Mouse (Mus musculus): ENCODE measurements around the gene Abhd14a. TPM values are rescaled to one million over a fixed set of nuclear protein-coding genes. Genes with fewer than 3 reads are reported as not detected.

Abhd14a gene
- polyA plus RNA-seq, 1 experiment: 36.5 TPM

- DNase-seq (ENCODE audit: low read depth): no peak
These were observed 36.3 kb downstream of the Abhd14a start for GRCm38 (mm10) chr9:106411091-106411594.

DNA sequence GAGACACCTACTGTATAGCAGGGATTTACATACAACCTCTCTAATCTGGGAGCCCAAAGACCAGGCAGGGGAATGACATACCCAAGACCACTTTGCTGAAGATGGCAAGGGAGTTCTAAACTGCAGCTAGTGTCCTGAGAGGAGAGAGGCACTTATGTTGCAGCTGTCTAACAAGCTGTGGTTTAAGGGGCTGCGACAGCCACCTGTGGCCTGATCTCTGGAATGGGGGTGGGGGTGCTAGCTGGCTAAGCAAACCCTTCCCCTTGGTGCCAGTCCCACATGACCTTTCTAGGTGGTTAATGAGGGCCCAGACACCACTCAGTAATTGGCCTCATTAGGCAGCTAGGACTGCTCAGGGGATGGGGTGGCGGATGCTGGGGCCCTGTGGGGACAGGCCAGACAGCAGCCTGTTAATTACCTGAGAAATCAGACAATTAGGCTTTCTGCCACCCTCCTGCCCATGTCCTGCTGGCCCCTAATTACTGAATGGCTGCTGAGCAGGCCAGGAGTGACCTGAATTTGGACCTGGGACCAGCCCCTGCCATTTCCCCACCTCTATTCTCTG lies 37.3 kb downstream of the Abhd14a start:
- no peak for DNase-seq (ENCODE audit: low read depth)

- DNase-seq (ENCODE audit: low read depth): no peak
These were observed 38.4 kb downstream of the Abhd14a start for GRCm38 (mm10) chr9:106409096-106409495.

DNA sequence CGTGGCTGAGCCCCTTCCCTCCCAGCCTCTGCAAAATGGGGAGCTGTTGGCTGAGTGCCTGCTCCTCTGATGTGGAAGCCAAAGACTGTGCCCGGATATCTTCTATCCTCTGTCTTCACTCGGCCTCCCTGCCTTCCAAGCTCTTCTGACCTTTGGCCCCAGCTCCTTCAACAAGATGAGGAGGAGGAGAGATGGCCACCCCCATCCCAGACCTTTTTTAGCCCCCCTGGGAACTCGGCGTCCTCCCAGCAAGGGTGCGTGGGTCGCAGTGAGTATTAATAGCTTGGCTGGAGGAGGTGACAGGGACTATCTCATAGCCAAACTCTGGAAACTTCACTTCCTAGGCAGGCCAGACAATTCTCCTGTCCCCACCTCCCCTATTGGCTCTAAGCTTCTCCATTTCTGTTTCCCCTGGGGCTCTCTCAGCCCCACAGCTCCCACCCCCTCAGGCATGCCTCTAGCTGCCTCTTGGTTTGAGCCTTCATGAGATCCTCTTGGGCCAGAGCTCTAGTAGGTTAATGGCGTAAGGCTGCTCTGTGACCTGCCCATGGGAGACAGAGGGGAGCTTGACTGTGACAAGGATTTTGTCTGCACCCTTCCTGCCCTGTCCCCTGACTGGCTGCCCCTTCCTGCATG lies 40.9 kb downstream of the Abhd14a start:
- no peak for DNase-seq (ENCODE audit: low read depth)

- DNase-seq (ENCODE audit: low read depth): no peak
These were observed 42.2 kb downstream of the Abhd14a start for GRCm38 (mm10) chr9:106405275-106405674.

DNA sequence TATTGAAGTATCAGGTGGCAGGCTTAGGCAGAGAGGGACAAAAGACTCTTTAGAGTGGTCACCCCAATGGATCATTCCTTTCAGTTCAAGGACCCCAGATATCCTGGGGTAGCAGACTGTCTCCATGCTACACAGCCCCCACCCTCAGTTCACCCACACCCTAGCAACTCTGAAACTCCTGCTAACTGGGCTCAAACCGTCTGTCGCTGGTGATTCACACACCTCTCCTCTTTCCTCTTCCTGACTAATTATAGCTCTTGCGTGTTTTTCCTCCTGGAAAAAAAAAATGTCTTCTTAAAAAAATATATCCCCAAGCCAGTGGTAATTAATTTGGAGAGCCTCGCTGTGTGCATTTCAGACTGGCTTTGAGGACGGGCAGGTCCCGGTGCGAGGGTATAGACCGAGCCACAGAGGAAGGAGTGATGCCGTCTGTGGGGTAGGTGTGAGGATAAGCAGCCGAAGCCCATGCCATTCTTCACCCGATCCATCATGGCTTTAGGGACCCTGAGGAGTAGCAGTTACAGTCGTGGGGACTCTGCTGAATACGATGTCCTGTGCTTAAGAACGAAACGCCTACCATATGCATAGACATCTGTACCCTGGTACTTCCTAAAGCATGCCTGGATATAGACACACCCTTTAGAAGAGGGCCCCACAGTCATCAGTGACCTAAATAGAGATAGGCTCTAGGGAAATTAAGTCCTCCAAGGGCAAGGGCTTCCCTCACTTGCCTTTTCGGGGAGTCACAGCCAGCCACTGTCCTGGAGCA lies 44.7 kb downstream of the Abhd14a start:
- DNase-seq (ENCODE audit: low read depth): no peak

DNA sequence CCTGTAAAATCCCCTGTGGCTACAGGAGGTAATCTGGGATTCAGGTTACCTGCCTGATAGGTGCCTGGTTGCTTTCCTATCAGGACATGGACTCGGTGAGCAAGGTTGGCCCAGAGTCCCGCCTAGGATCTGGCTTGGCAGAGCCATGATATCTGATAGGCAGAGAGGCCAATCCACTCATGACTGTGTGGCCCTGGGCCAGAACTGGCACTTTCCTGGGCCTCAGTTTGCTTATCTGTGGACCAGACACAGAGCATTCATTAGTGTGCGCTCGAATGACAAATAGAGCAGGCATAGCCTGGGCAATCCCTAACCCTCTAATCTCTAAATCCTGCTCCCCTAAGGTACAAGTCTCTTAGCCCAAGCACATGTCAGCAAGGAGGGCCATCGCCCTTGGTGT lies 45.3 kb downstream of the Abhd14a start:
- no peak for DNase-seq (ENCODE audit: low read depth)

GRCm38 (mm10) chr9:106399808-106400207 lies 47.7 kb downstream of the Abhd14a start:
- no peak for DNase-seq (ENCODE audit: low read depth)

DNA sequence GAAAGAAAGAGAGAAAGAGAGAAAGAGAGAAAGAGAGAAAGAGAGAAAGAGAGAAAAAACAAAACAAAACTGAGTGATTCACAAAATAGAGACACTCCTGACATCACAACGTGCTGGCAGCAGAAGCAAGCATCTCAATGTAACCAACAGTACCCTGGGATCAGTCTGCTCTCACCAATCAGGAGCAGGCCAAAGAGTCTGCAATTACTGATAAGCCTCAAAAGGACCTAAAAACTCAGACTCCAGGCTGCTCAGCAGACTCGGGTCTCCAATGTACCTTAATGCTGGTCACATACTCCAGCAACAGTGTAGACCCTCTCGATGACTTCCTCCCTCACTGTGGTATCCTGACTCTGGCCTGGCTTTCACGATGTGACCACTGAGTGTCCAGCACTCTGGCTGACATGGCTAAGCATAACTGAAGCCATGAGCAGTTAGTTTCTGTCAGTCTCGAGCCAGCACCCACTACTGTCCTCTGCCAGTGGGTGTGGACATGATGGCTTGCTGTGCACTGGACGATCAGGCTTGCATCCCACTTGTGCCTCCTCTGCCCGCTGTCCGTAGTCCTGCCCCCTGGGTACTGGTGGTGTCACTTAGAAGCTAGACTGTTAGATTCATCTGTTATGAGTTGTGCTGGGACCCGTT lies 48.7 kb downstream of the Abhd14a start:
- no peak for DNase-seq (ENCODE audit: low read depth)

GRCm38 (mm10) chr9:106397733-106398132 lies 49.7 kb downstream of the Abhd14a start:
- DNase-seq (ENCODE audit: low read depth): no peak

GRCm38 (mm10) chr9:106394649-106395602 lies 52.6 kb downstream of the Abhd14a start:
- DNase-seq (ENCODE audit: low read depth): no peak

DNA sequence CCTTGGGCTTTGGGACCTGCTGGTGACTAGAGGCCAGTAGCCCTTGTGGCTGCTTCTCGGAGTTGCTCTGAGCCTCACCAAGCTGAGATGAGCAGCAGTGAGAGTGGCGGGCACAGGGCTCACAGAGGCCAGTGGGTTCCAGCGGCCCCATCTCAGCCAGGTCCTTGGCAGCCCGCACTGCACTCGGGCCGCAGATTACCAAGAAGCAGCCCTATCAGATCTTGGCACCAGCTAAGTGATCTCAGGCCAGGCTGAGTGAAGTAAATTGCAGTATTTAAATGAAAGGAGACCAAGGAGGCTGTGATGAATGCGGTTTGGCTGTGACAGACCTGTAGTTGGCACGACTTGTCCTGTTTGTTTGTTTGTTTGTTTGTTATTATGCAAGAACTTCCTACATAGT lies 53.9 kb downstream of the Abhd14a start:
- DNase-seq (ENCODE audit: low read depth): no peak

DNA sequence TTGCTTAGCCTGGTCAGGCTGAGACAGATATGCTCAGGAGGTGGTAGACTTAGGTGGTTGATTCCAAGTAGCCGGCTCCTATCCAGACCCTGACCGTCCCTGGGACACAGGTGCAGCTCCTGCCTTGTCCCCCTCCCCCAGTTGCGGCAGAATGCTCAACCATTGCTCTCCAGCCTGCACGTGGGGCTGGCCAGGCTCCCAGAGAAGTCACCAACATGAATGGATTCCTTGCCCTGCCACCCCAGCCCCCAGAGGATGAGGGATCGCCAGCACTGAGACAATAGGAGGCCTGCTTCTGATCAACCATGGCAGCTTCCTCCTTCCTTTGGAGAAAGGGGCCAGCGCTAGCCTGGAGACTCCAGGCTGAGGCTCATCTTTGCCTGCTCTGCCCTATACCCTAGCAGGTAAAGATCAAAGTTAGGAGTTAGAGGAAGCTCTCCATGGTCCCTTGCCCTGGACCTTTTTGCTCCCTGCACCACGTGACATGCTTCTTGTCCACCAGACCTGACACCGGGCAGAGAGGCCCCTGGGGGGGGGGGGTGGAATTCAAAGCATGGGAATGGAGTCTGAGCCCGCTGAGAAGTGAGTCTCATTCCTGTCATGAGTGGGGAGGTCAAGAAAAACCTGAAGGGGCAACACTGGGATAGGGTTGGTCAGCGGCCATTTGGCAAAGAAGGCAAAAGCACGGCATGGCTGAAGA lies 54.5 kb downstream of the Abhd14a start:
- DNase-seq (ENCODE audit: low read depth): no peak

Other genes starting within 250 kb of the Abhd14a start
- gene Ppm1m, start 247.9 kb downstream of the Abhd14a start, polyA plus RNA-seq (2012; rRNA removed): 71.6 and 104 TPM in 2 replicates
- gene Twf2, start 244.6 kb downstream of the Abhd14a start, polyA plus RNA-seq (2012; rRNA removed): 41.8 and 55.0 TPM in 2 replicates
- gene Tlr9, start 225.1 kb downstream of the Abhd14a start, polyA plus RNA-seq (2012; rRNA removed): 4.0 and 5.2 TPM in 2 replicates
- 203 and 204 TPM in 2 replicates for gene Alas1, start 199.0 kb downstream of the Abhd14a start, polyA plus RNA-seq (2012; rRNA removed)
- 5.4 and 5.6 TPM in 2 replicates for gene Poc1a, start 166.6 kb downstream of the Abhd14a start, polyA plus RNA-seq (2012; rRNA removed)
- gene Dusp7, start 79.0 kb downstream of the Abhd14a start, polyA plus RNA-seq (2012; rRNA removed): 43.8 and 53.6 TPM in 2 replicates
- gene Rpl29, start 18.2 kb downstream of the Abhd14a start, polyA plus RNA-seq (2012; rRNA removed): 567 and 580 TPM in 2 replicates
- gene Acy1, start 9.4 kb downstream of the Abhd14a start, polyA plus RNA-seq (2012; rRNA removed): 14.1 and 18.7 TPM in 2 replicates
- gene Abhd14b, start 219 bp downstream of the Abhd14a start, polyA plus RNA-seq (2012; rRNA removed): 133 and 140 TPM in 2 replicates
- 51.1 and 53.6 TPM in 2 replicates for gene Pcbp4, start 5.6 kb upstream of the Abhd14a start, polyA plus RNA-seq (2012; rRNA removed)
- 0.35 and 0.36 TPM in 2 replicates for gene Gpr62, start 18.3 kb upstream of the Abhd14a start, polyA plus RNA-seq (2012; rRNA removed)
- 21.8 and 27.9 TPM in 2 replicates for gene Rrp9, start 28.3 kb upstream of the Abhd14a start, polyA plus RNA-seq (2012; rRNA removed)
- 60.9 and 103 TPM in 2 replicates for gene Parp3, start 29.3 kb upstream of the Abhd14a start, polyA plus RNA-seq (2012; rRNA removed)
- gene Iqcf1, start 52.3 kb upstream of the Abhd14a start, polyA plus RNA-seq (2012; rRNA removed): 1.6 and 3.0 TPM in 2 replicates
- gene Iqcf5, start 66.9 kb upstream of the Abhd14a start, polyA plus RNA-seq (2012; rRNA removed): 1.8 and 2.1 TPM in 2 replicates
- 2.6 and 4.1 TPM in 2 replicates for gene Iqcf3, start 114.0 kb upstream of the Abhd14a start, polyA plus RNA-seq (2012; rRNA removed)
- 0.89 and 1.3 TPM in 2 replicates for gene Iqcf4, start 123.3 kb upstream of the Abhd14a start, polyA plus RNA-seq (2012; rRNA removed)
- gene Iqcf6, start 178.9 kb upstream of the Abhd14a start, polyA plus RNA-seq (2012; rRNA removed): 0.41 TPM in 1 of 2 replicates, not detected in the other
- not detected in 2 replicates for gene Grm2, start 208.4 kb upstream of the Abhd14a start, polyA plus RNA-seq (2012; rRNA removed)
- 103 and 126 TPM in 2 replicates for gene Tex264, start 238.2 kb upstream of the Abhd14a start, polyA plus RNA-seq (2012; rRNA removed)

All from gonadal fat pad, adult 2 months (tissue).